Mouse (Mus musculus) megakaryocyte-erythroid progenitor cell, adult 5-6 weeks (primary cell): ENCODE measurements around the gene Aldh1a3. TPM values are rescaled to one million over a fixed set of nuclear protein-coding genes. Genes with fewer than 3 reads are reported as not detected.

Source experiments
- ATAC-seq: replicated peaks from 2 replicates; pipeline ENCODE4 v1.8.0; 2016; ENCODE audit warnings: mild to moderate bottlenecking, inconsistent platforms; ENCODE audit not compliant: severe bottlenecking, poor library complexity, low FRiP score, low TSS enrichment
- total RNA-seq, 2 experiments: library from RNA; stranded (forward) in 1 of 2; stranded (reverse) in 1 of 2; fragments of 200-1000, 215-1000 nt in 1 of 2; fragments of >200 nt in 1 of 2; fragmentation: Nextera tagmentation in 1 of 2; gene quantifications; 2 replicates each; pipeline ENCODE4 v1.2.3; 2014 to 2017

Gene Aldh1a3
- total RNA-seq, 2 experiments from 2014 or later: 1.9 to 2.5 TPM

GRCm38 (mm10) chr7:66427053-66427436, 272 bp downstream of the Aldh1a3 start:
- ATAC-seq: no peak

GRCm38 (mm10) chr7:66421903-66422302, 5.4 kb downstream of the Aldh1a3 start:
- no peak for ATAC-seq

GRCm38 (mm10) chr7:66418981-66419380, 8.3 kb downstream of the Aldh1a3 start:
- no peak for ATAC-seq

GRCm38 (mm10) chr7:66416829-66417228, 10.5 kb downstream of the Aldh1a3 start:
- ATAC-seq: no peak

GRCm38 (mm10) chr7:66413093-66413492, 14.2 kb downstream of the Aldh1a3 start:
- no peak for ATAC-seq

GRCm38 (mm10) chr7:66409433-66409832, 17.9 kb downstream of the Aldh1a3 start:
- peak; percentile 62 for ATAC-seq

- no peak for ATAC-seq
Measured at GRCm38 (mm10) chr7:66406971-66407370, 20.3 kb downstream of the Aldh1a3 start.

GRCm38 (mm10) chr7:66405951-66406721, 21.2 kb downstream of the Aldh1a3 start:
- no peak for ATAC-seq

- no peak for ATAC-seq
Measured at GRCm38 (mm10) chr7:66405541-66405940, 21.8 kb downstream of the Aldh1a3 start.

GRCm38 (mm10) chr7:66404802-66405201, 22.5 kb downstream of the Aldh1a3 start:
- no peak for ATAC-seq

GRCm38 (mm10) chr7:66404141-66404540, 23.2 kb downstream of the Aldh1a3 start:
- no peak for ATAC-seq

GRCm38 (mm10) chr7:66402876-66403275, 24.4 kb downstream of the Aldh1a3 start:
- no peak for ATAC-seq

- ATAC-seq: no peak
Measured at GRCm38 (mm10) chr7:66401605-66402004, 25.7 kb downstream of the Aldh1a3 start.

- no peak for ATAC-seq
Measured at GRCm38 (mm10) chr7:66397288-66397687, 30.0 kb downstream of the Aldh1a3 start.

GRCm38 (mm10) chr7:66388621-66389532, 38.4 kb downstream of the Aldh1a3 start:
- ATAC-seq: peak; percentile 90

- ATAC-seq: peak; percentile 76
Measured at GRCm38 (mm10) chr7:66387813-66388521, 39.4 kb downstream of the Aldh1a3 start, which contains the start of gene Lrrk1. Gene Lrrk1, minus strand, starts transcription at chr7:66388350.

GRCm38 (mm10) chr7:66387419-66387812, 39.9 kb downstream of the Aldh1a3 start:
- ATAC-seq: no peak

- ATAC-seq: no peak
Measured at GRCm38 (mm10) chr7:66386411-66386810, 40.9 kb downstream of the Aldh1a3 start.

- ATAC-seq: no peak
Measured at GRCm38 (mm10) chr7:66385826-66386225, 41.5 kb downstream of the Aldh1a3 start.

- no peak for ATAC-seq
Measured at GRCm38 (mm10) chr7:66384891-66385290, 42.4 kb downstream of the Aldh1a3 start.
